Mouse (Mus musculus) hindbrain, postnatal 0 days (tissue): ENCODE data around the gene Rpl15. TPM values are rescaled to one million over a fixed set of nuclear protein-coding genes. Genes with fewer than 3 reads are reported as not detected.
"Not testable (repeated sequence)": the region's sequence is repeated elsewhere in the genome, so short reads cannot be mapped to it uniquely, and the experiment has no call there.

Experiments
- ATAC-seq: fragments of 200-750 bp; cut with Nextera tagmentation; 2 replicates; pipeline ENCODE4 v1.8.0; 2017; ENCODE audit warnings: mild to moderate bottlenecking, moderate TSS enrichment, moderate library complexity
- DNase-seq: peaks from one replicate; pipeline ENCODE4 v3.0.0-alpha.2; 2015; ENCODE audit warnings: low spot score
- H3K27ac ChIP-seq: fragments of 300-500 bp; sonication (generic); 2 replicates; pipeline ENCODE4 v1.5.1; 2014; ENCODE audit warnings: mild to moderate bottlenecking
- H3K27me3 ChIP-seq: fragments of 300-500 bp; sonication (generic); 2 replicates; pipeline ENCODE4 v1.6.1; 2014; ENCODE audit warnings: low read length, mixed read lengths; ENCODE audit not compliant: insufficient read depth
- H3K36me3 ChIP-seq: fragments of 300-500 bp; sonication (generic); 2 replicates; pipeline ENCODE4 v1.6.1; 2014; ENCODE audit warnings: low read length, mixed read lengths; ENCODE audit not compliant: insufficient read depth
- H3K4me1 ChIP-seq: fragments of 300-500 bp; sonication (generic); 2 replicates; pipeline ENCODE4 v1.6.1; 2014; ENCODE audit warnings: antibody characterized with exemption, low read length, mixed read lengths; ENCODE audit not compliant: insufficient read depth
- H3K4me2 ChIP-seq: fragments of 300-500 bp; sonication (generic); 2 replicates; pipeline ENCODE4 v1.6.1; 2014; ENCODE audit warnings: low read depth, mild to moderate bottlenecking, low read length, moderate library complexity, mixed read lengths
- H3K4me3 ChIP-seq: fragments of 300-500 bp; sonication (generic); 2 replicates; pipeline ENCODE4 v1.5.1; 2014; ENCODE audit warnings: low read length
- H3K9ac ChIP-seq: fragments of 300-500 bp; sonication (generic); replicated peaks from 2 replicates; pipeline ENCODE4 v1.6.1; 2014; ENCODE audit warnings: mild to moderate bottlenecking, low read length, moderate library complexity, mixed read lengths
- H3K9me3 ChIP-seq: fragments of 300-500 bp; sonication (generic); 2 replicates; pipeline ENCODE4 v1.6.1; 2016; ENCODE audit warnings: low read length, mixed read lengths
- CTCF ChIP-seq: IDR thresholded peaks from 2 replicates; pipeline ENCODE4 v1.5.1; 2016; ENCODE audit warnings: antibody characterized with exemption, control low read depth, low read depth
- WGBS: fragments of 180-500 bp; shearing (Covaris S2); extraction: QIAGEN DNeasy Blood & Tissue Kit; methylation state at CpG from one replicate; pipeline ENCODE4 v1.1.7; 2014; 5-methylcytosine and 5-hydroxymethylcytosine counted together
- polyA plus RNA-seq: library from polyadenylated mRNA; unstranded; fragments of >200 nt; fragmentation: Nextera tagmentation; extraction: Ambion mirVana; gene quantifications from 2 replicates; pipeline ENCODE4 v1.2.1, GENCODE M21; 2015
- total RNA-seq: library from RNA; depleted of rRNA; stranded (reverse); fragments of >200 nt; gene quantifications from 2 replicates; pipeline ENCODE4 v1.2.3, GENCODE M21; 2014; rRNA removed

Rpl15 gene
- total and polyA plus RNA-seq, 2 experiments from 2014 or later = 275 to 452 TPM

- not testable (repeated sequence) for H3K27ac ChIP-seq, H3K9ac ChIP-seq, H3K4me3 ChIP-seq, H3K36me3 ChIP-seq, H3K27me3 ChIP-seq, ATAC-seq, H3K9me3 ChIP-seq, H3K4me1 ChIP-seq, H3K4me2 ChIP-seq
- WGBS = 28% methylated on average over 11 of the region's 11 CpGs
- TF ChIP-seq CTCF = peak; percentile 15; the same call in 1 of the 2 replicates
- peak; percentile 15 for DNase-seq
Measured at GRCm38 (mm10) chr14:18226181-18226580, 45.0 kb downstream of the Rpl15 start.

DNA sequence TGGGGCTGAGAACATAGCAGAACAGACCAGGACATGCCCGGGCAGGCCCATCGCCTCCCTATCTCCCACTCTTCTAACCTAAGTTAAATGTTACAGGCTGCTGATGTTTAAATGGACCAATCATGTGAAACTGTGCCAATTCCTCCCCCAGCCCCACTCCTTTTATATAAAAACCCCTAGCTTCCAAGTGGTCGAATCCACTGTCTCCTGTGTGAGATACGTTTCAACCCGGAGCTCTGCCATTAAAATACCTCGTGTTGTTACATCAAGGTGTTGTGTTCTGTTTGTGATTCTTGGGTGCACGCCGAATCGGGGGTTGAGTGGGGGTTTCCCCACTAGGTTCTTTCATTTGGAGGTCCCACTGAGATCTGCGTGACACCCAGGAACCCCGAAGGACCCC is 45.8 kb downstream of the Rpl15 start:
- WGBS = 92% methylated on average over 11 of the region's 11 CpGs
- not testable (repeated sequence) for ATAC-seq, H3K27me3 ChIP-seq, H3K4me2 ChIP-seq, H3K4me3 ChIP-seq, H3K36me3 ChIP-seq, H3K4me1 ChIP-seq, H3K9ac ChIP-seq, DNase-seq, H3K27ac ChIP-seq, H3K9me3 ChIP-seq

DNA sequence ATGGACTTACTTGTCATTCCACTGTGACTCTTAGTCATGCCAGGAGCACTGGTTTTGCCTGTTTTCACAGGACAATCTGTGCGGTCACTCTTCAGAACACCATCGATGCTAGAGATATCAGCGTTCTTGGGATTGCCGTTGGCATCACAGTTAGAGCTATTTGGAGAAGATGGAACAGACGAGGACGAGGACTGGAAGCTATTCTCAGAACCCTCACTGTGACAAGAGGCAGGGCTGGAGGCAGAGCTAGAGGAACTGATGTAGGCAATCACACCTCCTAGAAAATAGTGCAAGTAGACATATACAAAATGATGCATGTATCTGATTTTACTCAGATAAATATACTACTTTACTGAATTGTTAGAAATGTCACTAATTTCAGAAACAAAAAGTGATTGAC is 49.2 kb downstream of the Rpl15 start:
- Histone ChIP-seq H3K4me1 (no peaks in the 10 kb centered on the region), H3K27me3 (no peaks in the 10 kb centered on the region), H3K4me3 (no peak overlapping the region), H3K36me3 (no peaks in the 10 kb centered on the region), H3K27ac (no peak overlapping the region), H3K9me3 (no peaks in the 10 kb centered on the region), H3K4me2 (no peak overlapping the region), H3K9ac (no peak overlapping the region)
- ATAC-seq (no peak), DNase-seq (no peak)
- WGBS = 94% methylated on average over 6 of the region's 6 CpGs
- TF ChIP-seq CTCF = no peak

Other genes with a start within 250 kb of the Rpl15 start
- gene Nr1d2, start 32.3 kb downstream of the Rpl15 start, total RNA-seq = 15.9 and 18.0 TPM in 2 replicates
- gene Nr1d2, start 32.3 kb downstream of the Rpl15 start, polyA plus RNA-seq = 8.7 and 9.5 TPM in 2 replicates
- gene Nkiras1, start 255 bp downstream of the Rpl15 start, total RNA-seq = 20.5 and 27.1 TPM in 2 replicates
- 68.3 and 70.7 TPM in 2 replicates for gene Nkiras1, start 255 bp downstream of the Rpl15 start, polyA plus RNA-seq
- gene Ube2e1, start 60.5 kb upstream of the Rpl15 start, total RNA-seq = 33.5 and 38.8 TPM in 2 replicates
- 157 TPM in 2 replicates for gene Ube2e1, start 60.5 kb upstream of the Rpl15 start, polyA plus RNA-seq